Mouse (Mus musculus) embryonic facial prominence, embryonic 14.5 days (tissue): ENCODE data around the gene Polr1a. TPM values are rescaled to one million over a fixed set of nuclear protein-coding genes. Genes with fewer than 3 reads are reported as not detected.

ENCODE experiments used
- ATAC-seq: fragments of 200-750 bp; cut with Nextera tagmentation; 2 replicates; pipeline ENCODE4 v1.8.0; 2017; ENCODE audit warnings: low read depth, moderate number of reproducible peaks, moderate TSS enrichment
- DNase-seq: peaks from one replicate; pipeline ENCODE4 v3.0.0-alpha.2; 2015; ENCODE audit warnings: low spot score
- H3K27ac ChIP-seq: fragments of 300-500 bp; sonication (generic); replicated peaks from 2 replicates; pipeline ENCODE4 v1.5.1; 2014; ENCODE audit warnings: low read depth, mild to moderate bottlenecking, low read length, moderate library complexity
- H3K27me3 ChIP-seq: fragments of 300-500 bp; sonication (generic); replicated peaks from 2 replicates; pipeline ENCODE4 v1.6.1; 2014; ENCODE audit warnings: low read length; ENCODE audit not compliant: control insufficient read depth, insufficient read depth
- H3K36me3 ChIP-seq: fragments of 300-500 bp; sonication (generic); 2 replicates; pipeline ENCODE4 v1.6.1; 2014; ENCODE audit warnings: low read length, mixed read lengths; ENCODE audit not compliant: control insufficient read depth, insufficient read depth
- H3K4me1 ChIP-seq: fragments of 300-500 bp; sonication (generic); 2 replicates; pipeline ENCODE4 v1.6.1; 2014; ENCODE audit warnings: antibody characterized with exemption, low read length; ENCODE audit not compliant: control insufficient read depth, insufficient read depth
- H3K4me2 ChIP-seq: fragments of 300-500 bp; sonication (generic); 2 replicates; pipeline ENCODE4 v1.6.1; 2014; ENCODE audit warnings: low read depth, mild to moderate bottlenecking, low read length, moderate library complexity, mixed read lengths
- H3K4me3 ChIP-seq: fragments of 300-500 bp; sonication (generic); 2 replicates; pipeline ENCODE4 v1.5.1; 2014; ENCODE audit warnings: low read depth, mild to moderate bottlenecking, low read length
- H3K9ac ChIP-seq: fragments of 300-500 bp; sonication (generic); 2 replicates; pipeline ENCODE4 v1.6.1; 2014; ENCODE audit warnings: low read depth, mild to moderate bottlenecking, low read length, moderate library complexity, mixed read lengths
- H3K9me3 ChIP-seq: fragments of 300-500 bp; sonication (generic); 2 replicates; pipeline ENCODE4 v1.6.1; 2016; ENCODE audit warnings: low read length; ENCODE audit not compliant: control insufficient read depth
- WGBS: fragments of 180-500 bp; shearing (Covaris S2); extraction: QIAGEN DNeasy Blood & Tissue Kit; methylation state at CpG from one replicate; pipeline ENCODE4 v1.1.7; 2014; 5-methylcytosine and 5-hydroxymethylcytosine counted together
- polyA plus RNA-seq: library from polyadenylated mRNA; unstranded; fragments of >200 nt; fragmentation: Nextera tagmentation; extraction: Ambion mirVana; gene quantifications from 2 replicates; pipeline ENCODE4 v1.2.1, GENCODE M21; 2014

The Polr1a gene
- polyA plus RNA-seq, 1 experiment from 2014 or later, result 28.9 TPM

DNA sequence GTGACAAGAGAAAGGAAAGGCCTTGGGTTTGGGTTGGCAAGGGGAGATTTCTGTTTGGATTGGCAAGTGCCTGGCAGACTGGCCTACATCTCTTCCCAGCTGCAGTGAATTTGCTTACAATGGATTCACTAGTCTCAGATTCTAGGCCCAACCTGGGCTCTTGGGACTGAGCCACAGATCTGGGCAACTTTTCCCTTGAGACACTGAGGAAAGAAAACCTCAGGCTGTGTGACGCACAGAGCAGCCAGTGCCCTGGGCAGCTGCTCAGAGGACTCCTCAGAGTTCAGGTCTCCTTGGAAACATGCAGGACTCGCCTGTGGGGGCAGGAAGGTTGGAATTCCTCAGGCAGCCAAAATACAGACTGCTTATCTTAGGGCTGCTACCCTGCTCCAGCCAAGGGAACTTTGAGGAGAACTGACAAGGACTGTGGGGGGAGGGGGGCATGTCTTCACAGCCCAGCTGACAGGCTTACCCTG, 25.3 kb downstream of the Polr1a start:
- DNase-seq (peak; percentile 62), ATAC-seq (peak; percentile 58)
- WGBS, result 40% methylated on average over 2 of the region's 2 CpGs
- Histone ChIP-seq H3K9ac (no peak overlapping the region), H3K4me3 (no peak overlapping the region), H3K27ac (peak overlapping the region; percentile 0), H3K9me3 (no peaks in the 10 kb centered on the region), H3K4me1 (peaks cover 15% of the 10 kb centered on the region), H3K4me2 (no peak overlapping the region), H3K36me3 (peaks cover 86% of the 10 kb centered on the region), H3K27me3 (no peaks in the 10 kb centered on the region)

- peaks cover 70% of the 10 kb centered on the region for H3K36me3 ChIP-seq
- 54% methylated on average over 2 of the region's 2 CpGs for WGBS
Observed at GRCm38 (mm10) chr6:71935737-71936136, 26.9 kb downstream of the Polr1a start.

GRCm38 (mm10) chr6:71940912-71941311, 32.1 kb downstream of the Polr1a start:
- Histone ChIP-seq H3K9me3 (no peaks in the 10 kb centered on the region), H3K36me3 (peaks cover 52% of the 10 kb centered on the region), H3K4me2 (no peak overlapping the region), H3K27me3 (no peaks in the 10 kb centered on the region), H3K4me1 (peaks cover 7% of the 10 kb centered on the region; the same call in 1 of the 2 replicates), H3K9ac (no peak overlapping the region), H3K27ac (no peak overlapping the region; the same call in 1 of the 2 replicates), H3K4me3 (no peak overlapping the region)
- DNase-seq (peak; percentile 82), ATAC-seq (peak; percentile 50; the same call in 1 of the 2 replicates)
- 39% methylated on average over 6 of the region's 6 CpGs for WGBS

More at GRCm38 (mm10) chr6:71935737-71936136, 26.9 kb downstream of the Polr1a start:
- H3K4me1 ChIP-seq, result peaks cover 18% of the 10 kb centered on the region
- H3K27me3 ChIP-seq, result no peaks in the 10 kb centered on the region
- no peak overlapping the region for H3K9ac ChIP-seq
- H3K4me3 ChIP-seq, result no peak overlapping the region
- H3K27ac ChIP-seq, result peak overlapping the region; percentile 56
- H3K9me3 ChIP-seq, result no peaks in the 10 kb centered on the region
- DNase-seq, result peak; percentile 71
- H3K4me2 ChIP-seq, result no peak overlapping the region
- ATAC-seq, result peak; percentile 52; the same call in 1 of the 2 replicates

GRCm38 (mm10) chr6:71945101-71945500, 36.2 kb downstream of the Polr1a start:
- Histone ChIP-seq H3K4me1 (0 out of 2 replicates have a peak, but pooled peaks cover 3% of the 10 kb centered on the region), H3K4me2 (no peak overlapping the region), H3K9ac (no peak overlapping the region), H3K27ac (no peak overlapping the region), H3K4me3 (no peak overlapping the region), H3K36me3 (peaks cover 56% of the 10 kb centered on the region), H3K27me3 (no peaks in the 10 kb centered on the region), H3K9me3 (no peaks in the 10 kb centered on the region)
- ATAC-seq, result no peak
- no peak for DNase-seq
- WGBS, result 94% methylated on average over 6 of the region's 6 CpGs

DNA sequence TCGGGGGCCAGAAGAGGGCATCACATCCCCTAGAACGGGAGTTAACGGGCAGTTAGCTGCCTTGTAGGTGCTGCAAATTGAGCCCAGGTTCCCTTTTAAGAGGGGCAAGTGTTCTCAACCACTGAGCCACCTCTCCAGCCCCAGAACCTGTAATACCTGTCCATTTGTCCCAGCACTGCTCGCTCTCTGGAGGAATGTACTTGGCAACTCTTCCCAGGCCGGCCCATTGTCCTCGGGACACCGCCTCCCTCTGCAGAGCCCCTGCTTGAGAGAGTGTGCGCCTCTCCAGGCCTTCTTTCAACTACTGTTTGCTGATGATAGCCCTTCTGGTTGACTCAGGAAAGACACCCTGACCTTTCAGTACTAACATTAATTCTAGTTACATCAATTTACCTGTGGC, 37.3 kb downstream of the Polr1a start:
- no peak for ATAC-seq
- H3K4me2 ChIP-seq, result no peak overlapping the region
- H3K27me3 ChIP-seq, result no peaks in the 10 kb centered on the region
- no peak overlapping the region for H3K27ac ChIP-seq
- no peak overlapping the region for H3K9ac ChIP-seq
- 86% methylated on average over 8 of the region's 8 CpGs for WGBS
- H3K36me3 ChIP-seq, result peaks cover 67% of the 10 kb centered on the region
- no peaks in the 10 kb centered on the region for H3K4me1 ChIP-seq
- DNase-seq, result no peak
- no peaks in the 10 kb centered on the region for H3K9me3 ChIP-seq
- no peak overlapping the region for H3K4me3 ChIP-seq

DNA sequence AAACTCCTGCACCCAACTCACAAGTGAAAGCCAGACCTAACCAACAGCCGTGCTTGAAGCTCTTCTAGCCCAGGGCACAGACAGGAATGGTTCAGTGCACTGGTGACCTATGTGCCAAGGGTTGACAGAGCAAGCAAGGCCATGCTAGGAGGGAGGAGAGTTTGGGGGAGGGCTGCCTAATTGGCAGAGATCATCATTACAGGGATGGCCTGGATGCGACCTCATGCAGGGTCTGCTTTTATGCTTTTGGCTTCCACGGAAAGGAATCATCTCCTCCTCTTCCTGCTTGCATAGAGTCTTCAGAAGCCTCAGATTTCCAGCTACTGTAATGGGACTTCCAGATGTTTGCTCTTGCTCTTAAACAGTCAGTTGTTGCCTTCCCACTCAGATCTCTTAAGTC, 40.9 kb downstream of the Polr1a start:
- no peak overlapping the region for H3K4me2 ChIP-seq
- H3K9me3 ChIP-seq, result no peaks in the 10 kb centered on the region
- H3K4me1 ChIP-seq, result no peaks in the 10 kb centered on the region
- WGBS, result 54% methylated on average over 3 of the region's 3 CpGs
- no peak overlapping the region for H3K9ac ChIP-seq
- ATAC-seq, result no peak
- no peaks in the 10 kb centered on the region for H3K27me3 ChIP-seq
- no peak overlapping the region for H3K27ac ChIP-seq
- H3K36me3 ChIP-seq, result peaks cover 87% of the 10 kb centered on the region
- DNase-seq, result no peak
- no peak overlapping the region for H3K4me3 ChIP-seq

DNA sequence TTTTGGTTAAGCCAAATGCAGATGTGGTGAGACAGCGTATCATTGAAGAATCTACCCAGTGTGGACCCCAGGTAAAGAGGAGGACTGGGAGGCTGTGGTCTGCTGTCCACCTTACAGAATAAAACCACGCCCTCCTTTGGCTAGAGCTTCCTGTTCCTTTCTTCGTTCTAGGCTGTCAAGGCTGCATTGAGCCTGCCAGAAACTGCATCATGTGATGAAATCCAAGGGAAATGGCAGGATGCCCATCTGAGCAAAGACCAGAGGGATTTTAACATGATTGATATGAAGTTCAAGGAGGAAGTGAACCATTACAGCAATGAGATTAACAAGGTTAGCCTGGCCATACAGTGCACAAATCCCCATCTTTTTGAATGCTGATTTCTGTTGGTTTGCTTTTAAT, 41.7 kb downstream of the Polr1a start:
- Histone ChIP-seq H3K27ac (no peak overlapping the region), H3K27me3 (no peaks in the 10 kb centered on the region), H3K9me3 (no peaks in the 10 kb centered on the region), H3K9ac (no peak overlapping the region), H3K4me2 (no peak overlapping the region), H3K36me3 (peaks cover 86% of the 10 kb centered on the region), H3K4me3 (no peak overlapping the region), H3K4me1 (no peaks in the 10 kb centered on the region)
- DNase-seq (no peak), ATAC-seq (0 out of 2 replicates have a peak, but pooled peaks have one; percentile 15)
- 85% methylated on average over 3 of the region's 3 CpGs for WGBS

GRCm38 (mm10) chr6:71951192-71951591, 42.3 kb downstream of the Polr1a start:
- Histone ChIP-seq H3K4me2 (no peak overlapping the region), H3K27me3 (no peaks in the 10 kb centered on the region), H3K36me3 (peaks cover 82% of the 10 kb centered on the region), H3K27ac (no peak overlapping the region), H3K4me1 (no peaks in the 10 kb centered on the region), H3K9ac (no peak overlapping the region), H3K9me3 (no peaks in the 10 kb centered on the region), H3K4me3 (no peak overlapping the region)
- no peak for DNase-seq
- no peak for ATAC-seq
- WGBS, result 87% methylated on average over 5 of the region's 5 CpGs

GRCm38 (mm10) chr6:71962119-71962518, 53.3 kb downstream of the Polr1a start:
- 90% methylated on average over 5 of the region's 5 CpGs for WGBS
- Histone ChIP-seq H3K36me3 (peaks cover 31% of the 10 kb centered on the region), H3K27me3 (no peaks in the 10 kb centered on the region), H3K4me3 (no peak overlapping the region), H3K4me1 (no peaks in the 10 kb centered on the region), H3K9ac (no peak overlapping the region), H3K9me3 (no peaks in the 10 kb centered on the region), H3K4me2 (no peak overlapping the region), H3K27ac (no peak overlapping the region)
- DNase-seq, result no peak
- no peak for ATAC-seq
